Mouse (Mus musculus): ENCODE data around the gene Parp16. TPM values are rescaled to one million over a fixed set of nuclear protein-coding genes. Genes with fewer than 3 reads are reported as not detected.

Parp16 gene
- polyA plus RNA-seq, 1 experiment: 7.1 TPM

DNA sequence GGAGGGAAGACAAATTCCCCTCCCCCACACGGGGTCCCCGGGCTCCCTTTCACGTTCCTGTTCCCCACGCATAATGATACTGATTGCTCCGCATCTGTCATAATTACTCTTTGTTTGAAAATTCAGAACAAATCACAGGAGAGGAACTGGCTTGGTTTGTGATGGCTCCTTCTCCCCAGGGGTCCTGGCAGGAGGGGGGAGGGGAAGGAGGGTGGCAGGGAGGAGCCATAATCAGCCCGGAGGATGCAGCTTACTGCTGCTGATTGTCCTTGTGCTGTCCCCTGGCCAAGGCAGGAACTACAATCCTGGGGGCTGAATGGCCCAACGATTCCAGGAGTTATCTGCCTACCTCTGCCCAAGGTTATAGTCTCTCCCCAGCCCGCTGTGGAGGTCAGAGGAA, 38.5 kb upstream of the Parp16 start:
- Histone ChIP-seq H3K36me3 (ENCODE audit: control insufficient read depth, insufficient read depth, low read length, poor library complexity, severe bottlenecking) (no peaks in the 10 kb centered on the region), H3K4me1 (ENCODE audit: control insufficient read depth, insufficient read depth, low read length) (peaks cover 3% of the 10 kb centered on the region), H3K9me3 (replicated peaks; ENCODE audit: control insufficient read depth, insufficient read depth, low read length, poor library complexity, severe bottlenecking) (no peaks in the 10 kb centered on the region), H3K27me3 (ENCODE audit: control insufficient read depth, insufficient read depth, low read length, poor library complexity, severe bottlenecking) (no peaks in the 10 kb centered on the region), H3K27ac (ENCODE audit: insufficient read depth, low read length) (no peak overlapping the region), H3K4me3 (ENCODE audit: low read depth, low read length) (no peak overlapping the region), H3K9ac (ENCODE audit: low read depth, poor library complexity, severe bottlenecking) (no peak overlapping the region)
- TF ChIP-seq EP300 (IDR thresholded peaks at IDR 0.05; ENCODE audit: insufficient read depth, low read depth, low read length) (no peak), POLR2A (IDR thresholded peaks at IDR 0.05; ENCODE audit: insufficient read depth, low read length) (no peak), CTCF (IDR thresholded peaks at IDR 0.05; ENCODE audit: low read depth, low read length) (no peak)

DNA sequence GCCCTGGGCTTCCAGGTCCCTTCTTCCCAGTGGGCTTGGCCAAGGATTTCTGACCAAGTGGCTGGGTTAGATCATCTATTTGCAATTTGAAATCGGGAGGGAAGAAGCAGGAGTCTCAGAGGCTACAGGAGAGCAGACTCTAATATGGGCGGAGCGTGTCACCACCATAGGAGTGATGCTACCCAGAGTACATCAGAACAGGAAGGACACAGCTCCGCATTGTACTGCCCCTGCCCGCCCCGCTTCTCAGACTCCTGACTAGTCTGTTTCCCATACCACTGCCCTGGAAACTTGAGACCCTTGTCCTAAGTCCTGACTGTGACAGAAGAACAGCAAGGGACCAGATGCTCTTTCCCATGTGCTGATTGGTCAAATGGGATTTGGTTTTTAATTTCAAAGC, 37.5 kb upstream of the Parp16 start:
- no peak for TF ChIP-seq EP300 (IDR thresholded peaks at IDR 0.05; ENCODE audit: insufficient read depth, low read depth, low read length)
- no peak for TF ChIP-seq POLR2A (IDR thresholded peaks at IDR 0.05; ENCODE audit: insufficient read depth, low read length)
- TF ChIP-seq CTCF (IDR thresholded peaks at IDR 0.05; ENCODE audit: low read depth, low read length): no peak

DNA sequence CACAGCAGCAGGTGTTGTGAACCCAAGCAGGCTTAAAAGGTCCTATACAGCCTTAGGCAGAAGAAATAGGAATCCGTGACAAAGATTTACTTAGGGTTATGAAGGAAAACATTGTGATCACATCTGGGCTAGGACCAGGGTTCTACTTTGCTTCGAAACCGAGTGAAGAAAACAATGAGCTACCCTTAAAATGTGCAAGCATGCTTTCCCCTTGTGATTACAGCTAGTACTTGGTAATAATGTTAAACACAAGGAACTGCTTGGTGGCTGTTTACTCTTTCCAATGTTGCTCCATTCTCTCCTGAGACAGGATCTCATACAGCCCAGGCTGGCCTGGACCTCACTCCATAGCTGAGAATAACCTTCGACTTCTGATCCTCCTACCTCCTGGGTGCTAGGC, 34.0 kb upstream of the Parp16 start:
- Histone ChIP-seq H3K27me3 (ENCODE audit: control insufficient read depth, insufficient read depth, low read length, poor library complexity, severe bottlenecking) (peaks cover 4% of the 10 kb centered on the region; the same call in 1 of the 2 replicates), H3K9me3 (replicated peaks; ENCODE audit: control insufficient read depth, insufficient read depth, low read length, poor library complexity, severe bottlenecking) (peaks cover 3% of the 10 kb centered on the region; the same call in 1 of the 2 replicates), H3K4me1 (ENCODE audit: control insufficient read depth, insufficient read depth, low read length) (no peaks in the 10 kb centered on the region), H3K27ac (ENCODE audit: insufficient read depth, low read length) (no peak overlapping the region), H3K4me3 (ENCODE audit: low read depth, low read length) (no peak overlapping the region), H3K9ac (ENCODE audit: low read depth, poor library complexity, severe bottlenecking) (no peak overlapping the region), H3K36me3 (ENCODE audit: control insufficient read depth, insufficient read depth, low read length, poor library complexity, severe bottlenecking) (no peaks in the 10 kb centered on the region)
- TF ChIP-seq CTCF (IDR thresholded peaks at IDR 0.05; ENCODE audit: low read depth, low read length) (no peak), EP300 (IDR thresholded peaks at IDR 0.05; ENCODE audit: insufficient read depth, low read depth, low read length) (no peak), POLR2A (IDR thresholded peaks at IDR 0.05; ENCODE audit: insufficient read depth, low read length) (no peak)

More for the DNA sequence above, 37.5 kb upstream of the Parp16 start:
- no peak overlapping the region for H3K4me3 ChIP-seq (ENCODE audit: low read depth, low read length)
- no peaks in the 10 kb centered on the region for H3K9me3 ChIP-seq (replicated peaks; ENCODE audit: control insufficient read depth, insufficient read depth, low read length, poor library complexity, severe bottlenecking)
- H3K4me1 ChIP-seq (ENCODE audit: control insufficient read depth, insufficient read depth, low read length): peaks cover 3% of the 10 kb centered on the region
- no peaks in the 10 kb centered on the region for H3K36me3 ChIP-seq (ENCODE audit: control insufficient read depth, insufficient read depth, low read length, poor library complexity, severe bottlenecking)
- no peaks in the 10 kb centered on the region for H3K27me3 ChIP-seq (ENCODE audit: control insufficient read depth, insufficient read depth, low read length, poor library complexity, severe bottlenecking)
- no peak overlapping the region for H3K9ac ChIP-seq (ENCODE audit: low read depth, poor library complexity, severe bottlenecking)
- H3K27ac ChIP-seq (ENCODE audit: insufficient read depth, low read length): no peak overlapping the region

DNA sequence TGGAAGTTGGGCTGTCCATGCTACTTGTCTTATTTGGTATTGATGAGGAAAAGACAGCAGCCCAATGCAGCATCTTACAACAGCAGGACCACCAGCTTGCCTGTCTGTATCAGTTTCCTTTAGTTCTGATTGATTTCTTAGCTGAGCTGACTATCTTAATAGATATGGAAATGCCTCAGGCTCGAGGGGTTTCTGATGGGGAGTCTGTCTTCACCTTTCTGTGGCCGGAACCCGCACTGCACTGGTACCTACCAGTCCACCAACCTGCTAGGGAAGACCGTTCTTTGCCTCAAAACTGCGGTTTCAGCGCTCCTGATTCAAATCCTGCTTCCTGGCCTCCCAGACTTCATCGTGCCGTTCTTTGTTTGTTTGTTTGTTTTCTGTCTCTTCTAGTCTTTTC, 33.3 kb upstream of the Parp16 start:
- no peak for TF ChIP-seq POLR2A (IDR thresholded peaks at IDR 0.05; ENCODE audit: insufficient read depth, low read length)
- TF ChIP-seq CTCF (IDR thresholded peaks at IDR 0.05; ENCODE audit: low read depth, low read length): no peak
- TF ChIP-seq EP300 (IDR thresholded peaks at IDR 0.05; ENCODE audit: insufficient read depth, low read depth, low read length): no peak
- H3K27ac ChIP-seq (ENCODE audit: insufficient read depth, low read length): no peak overlapping the region
- no peaks in the 10 kb centered on the region for H3K4me1 ChIP-seq (ENCODE audit: control insufficient read depth, insufficient read depth, low read length)
- H3K9ac ChIP-seq (ENCODE audit: low read depth, poor library complexity, severe bottlenecking): no peak overlapping the region
- H3K27me3 ChIP-seq (ENCODE audit: control insufficient read depth, insufficient read depth, low read length, poor library complexity, severe bottlenecking): peaks cover 4% of the 10 kb centered on the region; the same call in 1 of the 2 replicates
- peaks cover 3% of the 10 kb centered on the region; the same call in 1 of the 2 replicates for H3K9me3 ChIP-seq (replicated peaks; ENCODE audit: control insufficient read depth, insufficient read depth, low read length, poor library complexity, severe bottlenecking)
- H3K36me3 ChIP-seq (ENCODE audit: control insufficient read depth, insufficient read depth, low read length, poor library complexity, severe bottlenecking): no peaks in the 10 kb centered on the region
- H3K4me3 ChIP-seq (ENCODE audit: low read depth, low read length): no peak overlapping the region

DNA sequence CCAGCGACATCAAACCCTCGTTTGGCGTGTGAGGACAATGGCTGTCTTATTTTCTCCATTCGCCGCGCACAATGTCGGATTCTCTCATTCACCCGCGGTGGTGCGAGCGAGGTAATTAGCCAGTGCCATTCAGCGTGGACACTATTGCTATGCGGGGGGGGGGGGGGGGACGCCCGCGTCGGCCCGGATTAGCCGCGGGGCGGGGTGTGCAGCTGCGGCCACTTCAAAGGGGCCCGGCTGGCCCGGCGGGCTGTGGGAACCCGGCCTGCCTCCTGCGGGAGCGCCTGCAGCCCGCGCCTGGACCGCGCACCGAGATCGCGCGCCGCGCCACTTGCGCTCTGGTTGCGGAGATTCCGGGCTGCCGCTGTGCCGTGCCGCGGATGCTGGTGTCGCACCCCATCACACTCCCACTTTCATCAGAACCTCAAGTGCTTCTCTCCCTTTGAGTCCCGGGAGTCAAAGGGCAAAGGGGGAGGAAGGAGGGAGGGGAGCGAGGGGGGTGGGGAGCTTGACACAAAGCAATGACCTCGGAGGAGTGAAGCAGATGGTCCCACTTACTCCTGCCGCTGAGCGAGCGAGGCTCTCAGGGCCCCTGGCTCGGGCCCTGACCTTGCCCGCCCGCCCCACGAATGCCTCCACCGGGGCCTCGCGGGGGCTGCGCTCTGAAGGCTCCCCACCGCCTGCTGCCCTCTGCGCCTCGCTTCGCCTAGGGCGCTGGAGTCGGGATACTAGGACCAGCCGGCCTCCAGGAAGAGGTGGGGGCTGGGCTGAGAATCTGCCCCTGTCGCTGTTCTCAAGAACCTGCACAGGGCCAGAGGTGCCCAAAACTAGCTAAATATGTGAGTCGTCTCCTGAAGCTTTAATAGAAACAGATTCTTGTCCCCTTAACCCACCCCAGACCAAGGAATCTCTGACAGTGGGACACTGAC, 32.2 kb upstream of the Parp16 start:
- Histone ChIP-seq H3K9me3 (replicated peaks; ENCODE audit: control insufficient read depth, insufficient read depth, low read length, poor library complexity, severe bottlenecking) (peaks cover 3% of the 10 kb centered on the region; the same call in 1 of the 2 replicates), H3K4me1 (ENCODE audit: control insufficient read depth, insufficient read depth, low read length) (no peaks in the 10 kb centered on the region), H3K27ac (ENCODE audit: insufficient read depth, low read length) (no peak overlapping the region), H3K36me3 (ENCODE audit: control insufficient read depth, insufficient read depth, low read length, poor library complexity, severe bottlenecking) (no peaks in the 10 kb centered on the region), H3K27me3 (ENCODE audit: control insufficient read depth, insufficient read depth, low read length, poor library complexity, severe bottlenecking) (peaks cover 4% of the 10 kb centered on the region; the same call in 1 of the 2 replicates), H3K9ac (ENCODE audit: low read depth, poor library complexity, severe bottlenecking) (peak overlapping the region; percentile 55), H3K4me3 (ENCODE audit: low read depth, low read length) (peak overlapping the region; percentile 57)
- TF ChIP-seq POLR2A (IDR thresholded peaks at IDR 0.05; ENCODE audit: insufficient read depth, low read length): no peak
- TF ChIP-seq CTCF (IDR thresholded peaks at IDR 0.05; ENCODE audit: low read depth, low read length): no peak
- TF ChIP-seq EP300 (IDR thresholded peaks at IDR 0.05; ENCODE audit: insufficient read depth, low read depth, low read length): no peak

DNA sequence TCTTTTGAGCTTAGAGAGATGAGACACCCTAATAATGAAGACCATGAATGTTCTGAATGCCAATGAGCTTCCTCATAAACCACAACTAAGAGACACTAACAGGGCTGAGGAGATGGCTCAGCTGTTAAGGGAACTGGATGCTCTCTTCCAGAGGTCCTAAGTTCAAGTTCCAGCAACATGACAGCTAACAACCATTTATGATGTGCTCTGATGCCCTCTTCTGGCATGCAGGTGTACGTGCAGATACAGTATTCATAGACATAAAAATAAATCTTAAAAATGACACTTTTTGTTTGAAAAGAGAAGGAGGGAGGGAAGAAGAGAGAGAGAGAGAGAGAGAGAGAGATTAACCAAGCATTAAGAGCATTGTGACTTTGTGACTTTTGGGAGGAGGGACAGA, 30.3 kb upstream of the Parp16 start:
- TF ChIP-seq POLR2A (IDR thresholded peaks at IDR 0.05; ENCODE audit: insufficient read depth, low read length) (no peak), CTCF (IDR thresholded peaks at IDR 0.05; ENCODE audit: low read depth, low read length) (peak; percentile 8)
- Histone ChIP-seq H3K4me1 (ENCODE audit: control insufficient read depth, insufficient read depth, low read length) (peaks cover 1% of the 10 kb centered on the region), H3K4me3 (ENCODE audit: low read depth, low read length) (no peak overlapping the region), H3K36me3 (ENCODE audit: control insufficient read depth, insufficient read depth, low read length, poor library complexity, severe bottlenecking) (no peaks in the 10 kb centered on the region), H3K27me3 (ENCODE audit: control insufficient read depth, insufficient read depth, low read length, poor library complexity, severe bottlenecking) (peaks cover 4% of the 10 kb centered on the region; the same call in 1 of the 2 replicates), H3K9me3 (replicated peaks; ENCODE audit: control insufficient read depth, insufficient read depth, low read length, poor library complexity, severe bottlenecking) (peaks cover 3% of the 10 kb centered on the region; the same call in 1 of the 2 replicates), H3K9ac (ENCODE audit: low read depth, poor library complexity, severe bottlenecking) (no peak overlapping the region), H3K27ac (ENCODE audit: insufficient read depth, low read length) (no peak overlapping the region)
